Mouse (Mus musculus) layer of hippocampus, postnatal 36 days (tissue): ENCODE measurements around the gene Neb. TPM values are rescaled to one million over a fixed set of nuclear protein-coding genes. Genes with fewer than 3 reads are reported as not detected.
A peak's percentile ranks its signal among the peaks of the same experiment; 100 is the strongest.
"Not testable (repeated sequence)": the region's sequence is repeated elsewhere in the genome, so short reads cannot be mapped to it uniquely, and the experiment has no call there.

ENCODE experiments used
- DNase-seq, 2 experiments: peaks; one replicate each; pipeline ENCODE4 v3.0.0; 2022
- microRNA-seq, 2 experiments: library from miRNA; unstranded; fragments of <30 nt; microRNA quantifications; one replicate each; pipeline ENCODE4 v1.2.0; 2021
- total RNA-seq, 2 experiments: library from RNA; stranded (reverse); gene quantifications; 2 replicates each; pipeline ENCODE4 v1.2.3; 2021

Gene Neb
- total RNA-seq, 2 experiments from 2014 or later, result 1.3 to 1.7 TPM

GRCm38 (mm10) chr2:52177184-52177583 lies 201.1 kb downstream of the Neb start:
- DNase-seq, result no peak

GRCm38 (mm10) chr2:52176537-52176936 lies 201.7 kb downstream of the Neb start:
- peak; percentile 78 to 82 for DNase-seq

- DNase-seq, result no peak
Observed at GRCm38 (mm10) chr2:52174951-52175350, 203.3 kb downstream of the Neb start.

- DNase-seq, result no peak
Observed at GRCm38 (mm10) chr2:52169243-52170005, 208.8 kb downstream of the Neb start.

- no peak for DNase-seq
Observed at GRCm38 (mm10) chr2:52153064-52153463, 225.2 kb downstream of the Neb start.

GRCm38 (mm10) chr2:52133351-52133750 lies 244.9 kb downstream of the Neb start:
- DNase-seq, result no peak

- not testable (repeated sequence) for DNase-seq
Observed at GRCm38 (mm10) chr2:52131370-52131769, 246.9 kb downstream of the Neb start.

GRCm38 (mm10) chr2:52114086-52114485 lies 264.2 kb downstream of the Neb start:
- no peak for DNase-seq

Small RNAs within 50 kb of the gene (microRNA-seq; reads per million reads assigned to microRNA genes)
- 0 reads per million in 2 experiments for gene Gm22095

Other genes with a start within 250 kb of the Neb start
- gene Arl5a, start 46.4 kb upstream of the Neb start, total RNA-seq, result 10 to 100 TPM; 66.7 to 68.0 TPM